Mouse (Mus musculus) layer of hippocampus, adult 2 months (tissue): ENCODE data around the gene Atp2a2. TPM values are rescaled to one million over a fixed set of nuclear protein-coding genes. Genes with fewer than 3 reads are reported as not detected.

Source experiments
- DNase-seq, 2 experiments: peaks; one replicate each; pipeline ENCODE4 v3.0.0; 2022; ENCODE audit warnings: low spot score in 2 of 2
- H3K27ac ChIP-seq: fragments of 200-600 bp; 2 replicates; pipeline ENCODE4 v1.8.1; 2022
- H3K4me3 ChIP-seq: fragments of 200-600 bp; 2 replicates; pipeline ENCODE4 v1.8.1; 2022; ENCODE audit warnings: mild to moderate bottlenecking
- CTCF ChIP-seq: fragments of 200-600 bp; conservative IDR thresholded peaks from 2 replicates; pipeline ENCODE4 v1.8.1; 2022; ENCODE audit warnings: antibody characterized with exemption, mild to moderate bottlenecking, moderate library complexity
- total RNA-seq, 2 experiments: library from RNA; stranded (reverse); gene quantifications; 2 replicates each; pipeline ENCODE4 v1.2.3; 2021

The Atp2a2 gene
- total RNA-seq, 2 experiments from 2014 or later = 588 to 630 TPM

DNA sequence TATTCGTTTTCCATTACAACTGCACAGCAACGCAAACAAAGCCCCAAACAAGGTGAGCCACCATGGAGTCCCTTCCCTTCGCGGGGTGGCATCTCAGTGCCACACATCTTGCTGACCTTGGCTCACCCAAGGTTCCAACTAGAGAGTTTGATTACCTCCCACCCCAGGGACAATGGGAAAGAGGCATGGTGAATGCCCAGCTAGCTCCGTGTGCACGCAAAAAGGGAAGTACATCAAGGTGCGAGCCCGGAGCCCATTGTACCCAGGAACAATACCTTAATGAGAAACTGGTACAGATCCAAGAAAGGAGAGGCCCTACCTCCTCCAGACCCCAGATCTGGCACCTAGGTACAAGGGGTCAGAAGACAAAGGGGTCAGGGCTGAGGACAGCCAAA lies 12.1 kb upstream of the Atp2a2 start:
- Histone ChIP-seq H3K27ac (no peak overlapping the region), H3K4me3 (no peak overlapping the region)
- DNase-seq = no peak
- no peak for TF ChIP-seq CTCF

DNA sequence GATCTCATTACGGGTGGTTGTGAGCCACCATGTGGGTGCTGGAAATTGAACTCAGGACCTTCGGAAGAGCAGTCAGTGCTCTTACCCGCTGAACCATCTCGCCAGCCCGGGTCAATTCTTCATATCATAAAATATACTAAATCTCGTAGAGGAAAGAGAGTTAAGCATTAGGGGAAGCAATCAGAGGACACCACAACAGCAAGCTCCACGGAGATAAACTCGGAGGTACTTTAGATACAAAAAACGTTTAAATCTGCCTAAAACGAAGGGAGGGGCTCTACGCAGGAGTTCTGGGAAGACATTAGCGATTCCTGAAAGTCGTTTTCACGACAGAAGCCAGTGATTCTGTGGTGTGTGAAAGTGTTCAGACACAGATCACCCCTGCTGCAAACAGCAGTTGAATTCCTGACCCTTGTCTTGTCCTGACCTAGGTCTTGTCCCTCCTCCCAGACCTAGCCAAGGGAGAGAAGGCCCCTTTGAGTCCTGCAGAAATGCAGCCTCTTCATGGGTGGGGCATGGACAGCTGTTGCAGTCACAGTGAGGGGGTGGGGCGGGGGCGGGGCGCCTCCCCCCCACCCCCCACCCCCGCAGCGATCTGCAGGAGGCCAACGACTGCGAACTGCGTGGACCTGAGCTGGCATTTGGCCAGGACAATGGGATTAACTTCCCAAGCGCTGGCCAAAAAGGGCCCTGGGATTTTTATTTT lies 11.5 kb upstream of the Atp2a2 start:
- DNase-seq = no peak
- no peak for TF ChIP-seq CTCF
- H3K27ac ChIP-seq = no peak overlapping the region
- H3K4me3 ChIP-seq = no peak overlapping the region

DNA sequence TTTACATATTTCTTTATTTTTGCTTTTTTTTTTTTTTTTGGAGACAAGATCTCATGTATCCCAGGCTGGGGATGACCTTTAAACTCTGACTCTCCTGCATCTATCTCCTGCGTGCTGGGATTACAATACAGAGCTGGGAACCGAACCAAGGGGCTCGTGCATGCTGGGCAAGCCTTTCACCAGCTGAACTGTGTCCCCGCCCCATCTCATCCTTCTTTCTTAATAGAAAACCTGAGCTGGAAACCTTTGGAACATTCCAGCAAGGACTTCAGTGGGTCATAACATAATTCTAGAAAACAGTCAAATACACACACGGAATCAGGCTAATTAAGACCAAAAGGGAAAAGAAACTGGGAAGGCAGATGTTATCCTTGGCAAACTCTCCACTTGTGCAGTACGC lies 10.0 kb upstream of the Atp2a2 start:
- no peak overlapping the region for H3K27ac ChIP-seq
- no peak overlapping the region for H3K4me3 ChIP-seq
- TF ChIP-seq CTCF = no peak
- DNase-seq = no peak

DNA sequence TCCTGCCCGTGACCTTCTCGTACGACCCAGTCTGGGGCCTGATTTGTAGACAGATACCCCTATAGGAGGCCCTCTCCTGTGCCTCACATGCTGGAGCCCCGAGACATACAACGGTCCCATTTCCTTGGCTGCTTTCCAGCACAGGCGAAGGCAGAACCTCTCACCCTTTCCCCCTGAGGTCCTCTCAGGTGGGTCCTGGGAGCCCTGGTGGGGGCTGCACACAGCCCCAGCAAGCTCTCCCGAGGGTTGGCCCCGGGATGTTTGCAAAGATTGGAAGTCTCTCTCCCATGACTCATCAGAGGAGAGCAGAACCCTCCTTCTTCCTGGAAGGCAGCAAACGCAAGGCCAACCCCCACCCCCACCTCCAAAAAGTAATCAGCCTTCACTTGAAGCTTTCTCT lies 9.4 kb upstream of the Atp2a2 start:
- peak overlapping the region; percentile 78 for H3K27ac ChIP-seq
- no peak for TF ChIP-seq CTCF
- DNase-seq = no peak

DNA sequence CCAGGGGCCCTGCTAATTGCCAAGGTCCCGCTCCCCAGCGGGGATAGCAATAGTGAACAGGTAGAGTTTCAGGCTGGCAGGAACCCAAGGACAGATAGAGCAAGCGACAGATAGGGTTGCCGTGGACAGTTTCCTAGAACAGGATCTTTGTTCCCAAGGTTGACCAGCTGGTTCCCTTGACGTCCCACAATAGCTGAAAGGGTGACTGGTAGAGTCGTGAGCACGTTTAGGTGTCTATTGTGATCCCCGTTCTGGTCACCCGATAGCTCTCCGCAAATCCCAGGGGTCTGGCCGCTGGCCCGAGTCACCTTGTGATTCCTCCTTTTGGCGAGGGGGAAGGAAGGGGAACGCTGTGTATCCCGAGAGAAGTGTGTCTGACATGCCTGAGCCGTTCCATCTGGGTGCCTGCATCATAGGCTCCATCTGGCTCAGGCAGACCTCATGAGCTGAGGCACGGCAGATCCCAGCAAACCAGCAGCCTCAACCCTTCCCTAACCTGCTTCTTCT lies 8.7 kb upstream of the Atp2a2 start:
- H3K27ac ChIP-seq = peak overlapping the region; percentile 78
- H3K4me3 ChIP-seq = no peak overlapping the region
- DNase-seq = peak; percentile 58 to 66
- TF ChIP-seq CTCF = no peak

More for the DNA sequence above, 9.4 kb upstream of the Atp2a2 start:
- H3K4me3 ChIP-seq = no peak overlapping the region

DNA sequence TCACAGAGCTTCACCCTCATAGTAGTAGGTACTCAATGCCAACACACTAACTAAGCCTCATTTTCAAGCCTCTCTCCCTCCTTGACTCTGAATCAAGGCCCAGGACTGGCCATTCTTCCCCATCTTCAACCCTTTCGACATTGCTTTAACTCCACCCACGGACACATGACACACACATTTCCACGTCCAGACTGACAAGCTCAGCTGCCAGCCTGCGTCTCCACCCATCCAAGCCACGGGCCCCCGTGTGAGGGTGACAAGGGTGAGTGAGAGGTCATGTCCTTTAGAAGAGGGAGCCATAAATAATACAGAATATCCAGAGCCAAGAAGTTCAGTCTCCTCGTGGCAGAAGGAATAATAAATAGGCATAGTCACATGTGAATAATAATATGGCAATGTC lies 7.6 kb upstream of the Atp2a2 start:
- TF ChIP-seq CTCF = no peak
- H3K27ac ChIP-seq = no peak overlapping the region
- no peak overlapping the region for H3K4me3 ChIP-seq
- DNase-seq = no peak

DNA sequence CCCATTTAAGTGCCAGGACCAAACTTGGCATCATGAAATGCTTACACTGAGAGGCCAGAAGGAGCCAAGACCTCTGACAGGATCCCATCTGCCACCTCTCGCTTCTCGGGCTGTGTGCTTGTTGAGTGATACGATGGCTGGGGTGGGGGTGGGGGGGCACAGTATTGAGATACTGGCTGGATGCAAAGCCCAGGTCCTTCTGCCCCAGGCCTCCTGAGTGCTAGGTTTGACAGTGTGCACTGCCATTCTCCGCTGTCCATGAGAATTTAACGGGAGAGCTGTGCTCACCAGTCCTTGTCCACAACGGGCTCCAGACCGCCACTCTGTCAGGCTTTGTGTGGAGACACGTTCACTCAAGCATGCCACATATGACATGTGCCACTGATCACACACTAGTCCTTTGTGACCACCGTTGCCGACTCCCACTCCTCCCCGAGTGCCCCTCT lies 6.9 kb upstream of the Atp2a2 start:
- DNase-seq = no peak
- H3K4me3 ChIP-seq = no peak overlapping the region
- no peak overlapping the region for H3K27ac ChIP-seq
- no peak for TF ChIP-seq CTCF

DNA sequence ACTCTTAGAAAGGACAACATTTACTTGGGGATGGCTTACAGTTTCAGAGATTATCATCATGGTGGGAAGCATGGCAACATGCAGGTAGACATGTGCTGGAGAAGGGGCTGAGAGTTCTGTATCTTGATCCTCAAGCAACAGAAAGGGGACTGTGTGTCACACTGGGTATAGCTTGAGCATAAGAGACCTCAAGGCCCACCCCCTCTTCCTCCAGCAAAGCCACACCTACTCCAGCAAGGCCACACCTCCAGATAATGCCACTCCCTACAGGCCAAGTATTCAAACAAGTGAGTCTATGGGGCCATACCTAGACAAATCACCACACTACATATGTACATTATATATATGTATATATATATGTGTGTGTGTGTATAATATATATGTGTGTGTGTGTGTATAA lies 5.4 kb upstream of the Atp2a2 start:
- TF ChIP-seq CTCF = no peak
- no peak for DNase-seq
- H3K27ac ChIP-seq = no peak overlapping the region

DNA sequence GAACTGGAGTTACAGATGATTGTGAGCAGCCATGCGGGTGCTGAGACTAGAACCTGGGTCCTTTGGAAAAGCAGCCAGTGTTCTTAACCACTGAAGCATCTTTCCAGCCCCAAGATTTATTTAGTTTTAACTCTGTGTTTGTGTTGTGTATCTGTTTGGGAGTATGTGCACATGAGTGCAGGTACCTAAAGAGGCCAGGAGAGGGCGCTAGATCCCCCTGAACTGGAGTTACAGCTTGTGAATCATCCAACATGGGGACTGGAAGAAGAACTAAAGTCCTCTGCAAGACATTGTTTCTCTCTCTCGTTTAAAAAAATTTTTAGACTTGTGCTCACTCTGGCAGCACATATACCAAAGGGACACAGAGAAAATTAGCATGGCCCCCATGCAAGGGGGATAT lies 4.4 kb upstream of the Atp2a2 start:
- no peak for DNase-seq
- no peak overlapping the region for H3K27ac ChIP-seq
- H3K4me3 ChIP-seq = no peak overlapping the region
- TF ChIP-seq CTCF = peak; percentile 60

More for the DNA sequence above, 5.4 kb upstream of the Atp2a2 start:
- H3K4me3 ChIP-seq = no peak overlapping the region

DNA sequence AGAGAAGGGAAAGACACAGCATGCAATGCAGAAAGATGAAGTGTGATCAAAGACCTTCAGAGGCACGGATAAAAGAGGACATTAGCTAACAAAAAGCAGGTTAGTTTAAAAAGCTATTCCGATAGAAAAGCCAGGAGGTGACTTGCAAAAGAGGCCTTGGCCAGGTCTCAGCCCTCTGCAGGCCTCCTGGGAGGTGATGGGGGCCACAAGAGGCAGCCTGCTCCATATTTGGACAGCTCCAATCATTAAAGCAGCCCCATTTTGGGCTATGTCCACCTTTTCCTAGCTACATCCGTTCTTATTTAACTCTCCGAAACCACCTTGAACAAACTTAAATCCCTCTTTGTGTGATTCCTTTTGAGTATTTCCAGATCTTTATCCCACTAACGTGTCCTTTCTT lies 3.5 kb upstream of the Atp2a2 start:
- TF ChIP-seq CTCF = no peak
- Histone ChIP-seq H3K4me3 (no peak overlapping the region), H3K27ac (no peak overlapping the region)
- DNase-seq = no peak

DNA sequence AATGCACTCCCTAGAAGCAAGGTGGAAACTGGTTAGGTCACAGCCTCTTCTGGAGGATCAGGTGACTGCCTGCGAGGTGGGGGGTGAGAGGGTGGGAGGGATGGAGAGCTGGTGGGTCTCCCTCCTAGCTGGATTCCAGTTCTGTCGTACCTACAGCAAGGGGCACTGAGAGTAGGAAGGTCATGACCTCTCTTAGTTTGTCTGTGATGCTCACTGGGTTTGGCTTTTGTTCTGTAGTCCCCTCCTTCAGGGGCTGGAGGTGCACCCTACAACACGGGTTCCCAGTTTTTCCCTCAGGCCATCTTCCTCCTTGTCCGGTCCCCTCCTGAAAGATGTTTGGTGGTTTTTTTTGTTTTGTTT lies 1.7 kb upstream of the Atp2a2 start:
- DNase-seq = no peak
- no peak overlapping the region for H3K4me3 ChIP-seq
- H3K27ac ChIP-seq = peak overlapping the region; percentile 100; the same call in 1 of the 2 replicates
- no peak for TF ChIP-seq CTCF

DNA sequence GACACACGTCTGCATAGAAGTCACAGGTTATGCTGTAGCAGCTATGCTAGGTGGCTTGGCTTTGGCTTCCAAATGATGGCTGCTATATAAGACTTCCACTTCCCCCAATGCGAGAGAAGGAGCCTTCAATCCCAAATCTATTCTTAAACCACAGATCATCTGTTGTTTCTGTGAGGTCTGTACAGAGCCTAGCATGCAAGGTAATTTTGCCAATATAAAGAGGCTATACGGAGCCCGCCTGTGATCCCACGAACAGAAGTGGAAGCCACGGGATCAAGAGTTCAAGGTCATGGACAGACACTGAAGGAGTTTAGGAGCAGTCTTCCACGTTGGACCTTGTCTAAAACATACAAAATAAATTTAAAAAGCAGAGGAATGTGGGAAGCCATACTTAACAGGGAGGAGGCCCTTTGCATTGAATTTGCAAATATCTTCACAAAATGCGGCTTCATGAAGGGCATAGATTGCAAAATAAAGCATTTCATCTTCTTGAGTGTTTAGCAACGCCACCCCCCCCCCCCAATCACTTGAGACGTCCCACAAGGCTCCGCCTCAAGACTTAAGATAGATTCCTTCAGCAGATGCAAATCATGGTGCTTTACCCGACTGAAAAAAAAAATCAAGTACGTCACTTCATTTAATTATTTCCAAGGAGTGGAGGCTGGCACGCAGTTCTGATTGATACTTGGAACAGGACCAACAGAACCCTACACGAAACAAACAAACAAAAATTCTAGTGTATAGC lies 1.2 kb upstream of the Atp2a2 start:
- DNase-seq = no peak
- no peak for TF ChIP-seq CTCF

More for the DNA sequence above, 1.2 kb upstream of the Atp2a2 start:
- Histone ChIP-seq H3K27ac (peak overlapping the region; percentile 100), H3K4me3 (peak overlapping the region; percentile 89)
